Mouse (Mus musculus) R1 (cell line): ENCODE measurements around the gene Lamtor2.
"Not testable (repeated sequence)": the region's sequence is repeated elsewhere in the genome, so short reads cannot be mapped to it uniquely, and the experiment has no call there.

Source experiments
- DNase-seq: peaks from one replicate; pipeline ENCODE4 v3.0.0-alpha.2; 2018; ENCODE audit warnings: low read depth, low spot score

The Lamtor2 gene

GRCm38 (mm10) chr3:88552676-88553524, at the start of gene Lamtor2:
Gene Lamtor2, minus strand, starts transcription at chr3:88553074.
- DNase-seq = peak; percentile 99

GRCm38 (mm10) chr3:88602466-88602865, 49.6 kb upstream of the Lamtor2 start:
- peak; percentile 91 for DNase-seq

GRCm38 (mm10) chr3:88596547-88596946, 43.7 kb upstream of the Lamtor2 start:
- DNase-seq = not testable (repeated sequence)

- peak; percentile 31 for DNase-seq
Measured at GRCm38 (mm10) chr3:88593893-88594580, 41.2 kb upstream of the Lamtor2 start.

GRCm38 (mm10) chr3:88592942-88593576, 40.2 kb upstream of the Lamtor2 start:
- no peak for DNase-seq

GRCm38 (mm10) chr3:88591950-88592731, 39.3 kb upstream of the Lamtor2 start:
- DNase-seq = peak; percentile 82

- peak; percentile 37 for DNase-seq
Measured at GRCm38 (mm10) chr3:88591044-88591443, 38.2 kb upstream of the Lamtor2 start.

GRCm38 (mm10) chr3:88590246-88590645, 37.4 kb upstream of the Lamtor2 start:
- peak; percentile 77 for DNase-seq

- peak; percentile 83 for DNase-seq
Measured at GRCm38 (mm10) chr3:88586640-88587039, 33.8 kb upstream of the Lamtor2 start.

GRCm38 (mm10) chr3:88585769-88586168, 32.9 kb upstream of the Lamtor2 start:
- DNase-seq = peak; percentile 79

- peak; percentile 94 for DNase-seq
Measured at GRCm38 (mm10) chr3:88579454-88580117, 26.7 kb upstream of the Lamtor2 start.

- no peak for DNase-seq
Measured at GRCm38 (mm10) chr3:88578498-88579424, 25.9 kb upstream of the Lamtor2 start.

GRCm38 (mm10) chr3:88577846-88578245, 25.0 kb upstream of the Lamtor2 start:
- DNase-seq = peak; percentile 83

GRCm38 (mm10) chr3:88575540-88575939, 22.7 kb upstream of the Lamtor2 start, which contains the start of gene Ssr2:
Gene Ssr2, plus strand, starts transcription at chr3:88575876.
- peak; percentile 99 for DNase-seq

- peak; percentile 67 for DNase-seq
Measured at GRCm38 (mm10) chr3:88573810-88574209, 20.9 kb upstream of the Lamtor2 start.

- DNase-seq = peak; percentile 100
Measured at GRCm38 (mm10) chr3:88572835-88573234, 20.0 kb upstream of the Lamtor2 start.

GRCm38 (mm10) chr3:88571856-88572255, 19.0 kb upstream of the Lamtor2 start:
- DNase-seq = peak; percentile 100

- peak; percentile 68 for DNase-seq
Measured at GRCm38 (mm10) chr3:88570341-88570740, 17.5 kb upstream of the Lamtor2 start.

GRCm38 (mm10) chr3:88569694-88570093, 16.8 kb upstream of the Lamtor2 start:
- peak; percentile 70 for DNase-seq

- DNase-seq = no peak
Measured at GRCm38 (mm10) chr3:88569093-88569492, 16.2 kb upstream of the Lamtor2 start.
